Mouse (Mus musculus) erythroblast, embryonic 14.5 days (primary cell): ENCODE data around the gene Nav2.

ENCODE experiments used
- GATA1 ChIP-seq: IDR thresholded peaks from 2 replicates; pipeline ENCODE4 v1.6.1; 2012; ENCODE audit warnings: low read length, inconsistent platforms, mixed read lengths
- TAL1 ChIP-seq: IDR thresholded peaks from 3 replicates; pipeline ENCODE4 v1.6.1; 2012; ENCODE audit warnings: low read length, inconsistent platforms, mixed read lengths

- no peak for TF ChIP-seq TAL1
- TF ChIP-seq GATA1 = no peak
Measured at GRCm38 (mm10) chr7:49094531-49094930, 186.0 kb downstream of the Nav2 start.
